Mouse (Mus musculus) G1E-ER4 (cell line): ENCODE results near the gene Hectd1. TPM values are rescaled to one million over a fixed set of nuclear protein-coding genes. Genes with fewer than 3 reads are reported as not detected.

Source experiments
- GATA1 ChIP-seq: IDR thresholded peaks from one replicate; pipeline ENCODE4 v1.8.0; 2012; ENCODE audit warnings: low read length, inconsistent platforms
- polyA plus RNA-seq: library from polyadenylated mRNA; stranded (reverse); fragments of >175 nt; gene quantifications from 2 replicates; pipeline ENCODE4 v1.2.3, GENCODE M21; 2012

Gene Hectd1
- polyA plus RNA-seq, 1 experiment = 24.1 TPM

DNA sequence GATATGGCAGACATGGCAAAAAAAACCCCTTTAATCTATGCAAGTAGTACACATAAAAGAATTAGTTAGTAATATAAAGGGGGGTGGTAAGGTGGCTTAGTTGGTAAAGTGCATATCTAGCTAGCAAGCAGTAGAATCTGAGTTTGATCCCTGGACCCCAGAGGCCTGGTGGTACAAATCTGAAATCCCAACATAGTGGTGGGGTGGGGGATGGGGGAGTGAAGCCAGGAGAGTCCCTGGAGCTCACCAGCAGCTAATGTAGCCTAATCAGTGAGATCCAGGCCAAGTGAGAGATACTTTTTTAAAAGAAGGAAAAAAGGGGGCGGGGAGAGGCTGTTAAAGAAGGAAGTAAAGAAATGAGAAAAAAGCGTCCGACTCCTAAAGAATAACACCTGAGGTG, 21.8 kb upstream of the Hectd1 start:
- TF ChIP-seq GATA1 = no peak

DNA sequence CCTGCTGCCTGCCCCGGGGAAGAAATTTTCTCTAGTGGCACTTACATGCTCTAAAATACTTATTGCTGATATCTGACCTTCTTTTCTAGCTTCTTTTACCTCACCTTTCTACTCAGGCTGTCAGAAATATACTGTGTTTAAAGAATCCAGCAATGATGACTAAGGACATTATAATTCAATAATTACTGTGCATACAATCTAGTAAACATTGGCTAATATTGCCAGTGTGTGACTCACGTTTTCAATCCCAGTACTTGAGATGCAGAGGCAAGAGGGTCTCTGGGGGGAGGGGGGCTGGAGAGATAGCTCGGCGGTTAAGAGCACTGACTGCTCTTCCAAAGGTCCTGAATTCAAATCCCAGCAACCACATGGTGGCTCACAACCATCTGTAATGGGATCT, 21.0 kb upstream of the Hectd1 start:
- TF ChIP-seq GATA1 = no peak

DNA sequence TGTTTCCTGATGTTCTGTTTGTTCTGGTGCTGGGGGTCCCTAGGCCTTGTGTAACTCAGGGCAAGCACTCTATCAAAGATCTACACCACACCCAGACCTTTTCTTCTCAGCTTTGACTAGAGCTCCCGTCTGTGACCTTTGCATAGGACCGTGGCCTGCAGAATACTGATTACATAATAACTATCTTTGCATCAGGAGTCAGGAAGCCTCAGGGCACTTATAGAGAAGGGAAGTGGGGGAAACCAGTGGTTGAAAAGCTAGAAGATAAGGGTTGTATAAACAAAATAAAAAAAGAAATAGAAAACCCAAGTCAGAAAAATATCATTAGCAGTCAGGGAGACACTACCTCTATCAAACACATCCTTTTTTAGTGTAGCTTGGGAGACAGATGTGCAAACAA, 20.6 kb upstream of the Hectd1 start:
- TF ChIP-seq GATA1 = peak; percentile 55

DNA sequence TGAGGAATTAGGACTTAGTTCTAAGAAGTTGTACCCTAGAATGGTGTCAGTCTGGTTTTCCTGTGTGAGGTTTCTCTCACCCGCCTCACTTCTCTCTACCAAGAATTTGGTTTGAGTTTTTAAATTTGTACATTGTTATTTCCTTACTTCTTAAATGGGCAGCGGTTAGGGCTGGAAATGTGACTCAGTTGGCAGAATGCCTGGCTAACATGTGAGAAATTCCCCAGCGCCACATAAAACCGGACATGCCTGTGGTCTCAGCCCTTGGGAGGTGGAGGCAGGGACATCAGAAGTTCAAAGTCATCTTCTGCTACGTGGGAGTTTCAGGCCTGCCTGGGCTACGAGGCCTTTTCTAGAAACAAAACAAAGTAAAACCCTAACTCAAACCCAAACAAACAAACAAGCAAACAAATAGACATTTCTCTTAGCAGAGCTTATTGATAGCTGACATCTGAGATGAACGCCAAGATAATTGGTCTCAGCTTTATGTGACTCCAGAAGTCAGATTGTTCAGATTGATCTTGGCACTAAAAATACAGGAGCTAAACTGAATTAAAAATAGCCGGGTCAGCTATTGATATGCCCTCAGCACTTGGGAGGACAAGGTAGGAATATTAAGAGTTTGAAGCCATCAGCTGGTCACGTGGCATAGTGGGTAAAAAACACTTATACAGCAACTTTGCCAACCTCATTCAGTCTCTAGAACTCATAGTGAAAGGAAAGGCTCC, 18.8 kb upstream of the Hectd1 start:
- no peak for TF ChIP-seq GATA1

DNA sequence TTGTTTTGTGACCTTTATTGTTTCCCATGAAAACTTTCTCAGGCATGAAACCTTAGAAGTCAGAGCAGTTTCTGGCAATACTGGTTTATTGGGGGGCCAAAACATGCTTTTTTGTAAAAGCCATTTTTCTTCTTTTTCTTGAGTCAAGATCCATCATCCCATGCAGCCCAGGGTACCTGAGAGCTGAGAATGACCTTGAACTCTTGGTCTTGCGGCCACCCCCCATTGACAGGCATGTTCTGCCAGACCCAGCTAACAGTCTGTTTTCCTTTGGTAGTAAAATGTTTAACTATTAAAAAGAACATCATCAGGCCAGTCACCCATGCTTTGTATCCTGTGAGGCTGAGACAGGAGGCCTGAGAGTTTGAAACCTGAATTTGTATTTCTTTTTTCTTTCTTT, 15.9 kb upstream of the Hectd1 start:
- TF ChIP-seq GATA1 = no peak

DNA sequence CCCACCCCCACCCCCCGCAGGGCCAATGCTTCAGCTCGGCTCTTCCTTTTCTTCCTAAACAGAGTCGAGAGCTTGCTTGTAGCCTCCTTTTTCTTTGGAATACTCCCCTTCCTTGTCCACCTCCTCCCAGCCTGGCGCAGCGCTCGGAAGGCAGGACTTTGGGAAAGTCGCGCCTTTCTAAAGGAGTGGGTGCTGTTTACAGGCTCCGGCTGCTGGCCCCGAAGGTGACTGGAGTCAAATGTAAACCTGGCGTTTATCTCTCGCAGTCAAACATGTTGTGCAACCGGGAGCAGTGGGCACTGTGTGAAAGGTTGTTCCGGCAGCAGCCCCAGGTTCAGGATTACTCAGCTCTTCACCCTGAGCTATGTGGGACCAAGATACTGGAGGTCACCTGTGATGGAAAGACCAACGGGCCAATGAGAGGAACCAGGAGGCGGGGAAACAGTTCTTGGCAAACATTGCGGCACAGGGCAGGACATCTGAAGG, 15.5 kb upstream of the Hectd1 start:
- TF ChIP-seq GATA1 = no peak

DNA sequence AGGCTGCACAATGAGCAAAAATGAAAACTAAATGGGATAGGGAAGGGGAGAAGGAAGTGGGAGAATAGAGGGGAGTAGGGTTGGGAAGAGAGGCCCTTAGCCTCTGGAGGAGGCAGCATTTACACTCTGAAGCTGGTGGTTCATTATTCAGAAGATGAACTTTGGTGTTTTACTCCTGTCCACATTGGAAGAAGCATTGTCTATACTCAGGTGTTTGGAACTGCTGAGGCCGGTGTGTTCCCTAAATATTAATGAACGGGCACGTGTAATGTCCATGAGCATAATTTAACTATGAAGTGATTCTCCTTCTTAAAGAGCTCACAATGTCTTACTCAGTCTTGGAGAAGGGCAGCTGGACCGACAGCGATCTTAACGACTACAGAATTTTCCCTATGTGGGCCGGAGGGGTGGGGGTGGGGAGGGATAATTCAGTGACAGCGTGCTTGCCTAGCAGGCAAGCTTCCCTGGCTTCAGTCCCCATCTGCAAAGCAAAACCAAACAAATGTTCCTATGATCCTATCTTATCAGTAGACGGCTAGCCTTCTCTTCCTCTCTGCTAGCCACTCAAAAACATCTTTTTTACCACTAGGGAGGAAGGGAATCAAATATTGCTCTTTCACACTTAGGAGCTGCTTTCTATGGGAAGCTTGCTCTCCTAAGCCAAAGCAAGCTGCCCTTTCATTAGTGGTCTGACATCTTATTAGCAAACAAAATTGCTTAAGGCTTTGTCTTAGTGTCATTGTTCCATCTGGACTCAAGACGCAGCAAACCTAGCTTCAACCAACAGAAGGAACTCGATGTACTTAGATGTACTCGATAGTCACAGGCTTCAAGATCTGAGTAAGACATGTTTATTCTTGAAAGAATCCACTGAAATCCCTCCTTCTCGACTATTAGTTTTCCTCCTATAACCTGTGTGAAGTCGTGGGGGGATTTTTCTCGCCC, 14.5 kb upstream of the Hectd1 start:
- no peak for TF ChIP-seq GATA1

DNA sequence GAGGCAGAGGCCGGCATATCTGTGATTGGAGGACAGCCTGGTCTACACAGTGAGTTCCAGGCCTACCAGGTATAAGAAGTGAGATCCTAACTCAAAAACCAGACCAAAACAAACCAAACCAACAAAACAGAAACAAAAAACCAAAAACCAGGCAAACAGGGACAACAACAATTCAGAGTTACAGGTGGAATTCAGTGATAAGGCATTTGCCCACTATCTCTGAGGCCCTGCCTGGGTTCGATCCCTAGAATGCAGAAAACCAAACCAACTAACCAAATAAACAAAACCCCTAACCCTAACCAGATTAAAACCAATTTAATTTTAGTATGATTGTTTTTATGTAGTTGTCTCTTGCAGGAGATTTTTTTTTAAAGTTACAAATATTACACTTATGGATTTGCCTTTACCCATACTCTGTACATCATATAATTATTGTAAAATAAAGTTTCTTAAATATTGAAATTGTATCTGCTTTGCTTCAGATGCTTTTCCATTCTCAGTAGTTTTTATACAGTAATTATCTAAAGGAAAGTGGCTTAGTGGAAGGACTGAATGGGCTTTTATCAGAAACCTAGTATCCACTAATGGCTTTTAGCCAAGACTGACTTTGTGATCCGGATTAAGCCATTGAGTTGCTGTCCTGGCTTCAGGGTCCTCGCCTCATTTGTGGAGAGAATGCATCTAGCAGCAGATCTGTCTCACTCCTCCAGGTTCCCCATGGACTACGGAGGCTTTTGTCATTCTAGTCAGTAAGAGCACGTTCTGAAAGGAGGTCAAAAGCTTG, 12.9 kb upstream of the Hectd1 start:
- no peak for TF ChIP-seq GATA1

DNA sequence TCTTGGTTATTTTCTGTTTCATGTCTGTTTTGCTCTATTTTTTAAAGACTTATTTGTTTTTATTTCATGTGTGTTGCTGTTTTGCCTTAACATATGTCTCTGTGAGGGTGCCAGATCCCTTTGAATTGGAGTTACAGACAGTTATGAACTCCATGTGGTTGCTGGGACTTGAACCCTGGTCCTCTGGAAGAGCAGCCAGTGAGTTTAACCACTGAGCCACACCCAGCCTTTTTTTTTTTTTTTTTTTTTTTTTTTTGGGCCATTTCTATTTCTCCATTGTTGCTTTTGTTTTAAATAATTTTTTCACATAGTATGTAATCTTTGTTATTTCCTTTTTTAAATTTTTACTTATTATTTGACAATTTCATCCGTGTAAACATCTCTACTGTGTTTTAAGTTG, 10.5 kb upstream of the Hectd1 start:
- TF ChIP-seq GATA1 = no peak

DNA sequence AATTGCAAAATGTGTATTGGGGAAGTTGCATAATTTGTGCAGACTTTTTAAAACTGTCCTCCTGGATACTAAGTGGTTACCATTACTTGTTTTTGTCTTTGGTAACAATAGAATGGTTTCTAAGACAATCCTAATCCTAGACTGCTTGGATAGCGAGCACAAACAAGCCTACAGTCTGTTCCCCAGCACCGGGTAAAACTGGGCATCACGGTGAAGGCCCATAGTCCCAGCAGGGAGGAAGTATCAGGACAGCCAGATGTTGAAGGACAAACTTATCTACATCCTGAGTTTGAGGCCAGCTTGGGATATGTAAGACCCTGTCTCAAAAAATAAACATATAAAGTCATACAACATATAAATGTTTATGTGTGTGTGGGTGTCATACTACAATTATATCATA, 5.9 kb upstream of the Hectd1 start:
- no peak for TF ChIP-seq GATA1

DNA sequence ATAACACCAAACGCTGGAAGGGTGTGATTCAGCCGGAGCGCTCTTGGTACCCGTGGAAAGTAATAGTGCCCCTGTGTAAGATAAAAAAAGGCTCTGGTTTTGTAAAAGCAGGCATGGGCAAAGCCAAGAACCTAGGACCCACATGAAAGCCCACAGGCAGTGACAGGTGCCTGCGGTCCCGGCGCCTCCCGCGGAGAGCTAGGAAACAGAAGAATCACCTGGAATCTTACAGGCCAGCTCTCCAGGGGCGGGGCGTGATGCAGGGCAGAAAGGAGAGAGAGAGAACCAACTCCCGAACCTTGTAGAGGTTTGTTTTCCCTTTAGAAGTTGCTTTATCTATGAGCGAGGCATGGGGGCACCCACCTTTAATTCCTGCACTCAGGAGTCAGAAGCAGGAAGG, 2.6 kb upstream of the Hectd1 start:
- no peak for TF ChIP-seq GATA1

DNA sequence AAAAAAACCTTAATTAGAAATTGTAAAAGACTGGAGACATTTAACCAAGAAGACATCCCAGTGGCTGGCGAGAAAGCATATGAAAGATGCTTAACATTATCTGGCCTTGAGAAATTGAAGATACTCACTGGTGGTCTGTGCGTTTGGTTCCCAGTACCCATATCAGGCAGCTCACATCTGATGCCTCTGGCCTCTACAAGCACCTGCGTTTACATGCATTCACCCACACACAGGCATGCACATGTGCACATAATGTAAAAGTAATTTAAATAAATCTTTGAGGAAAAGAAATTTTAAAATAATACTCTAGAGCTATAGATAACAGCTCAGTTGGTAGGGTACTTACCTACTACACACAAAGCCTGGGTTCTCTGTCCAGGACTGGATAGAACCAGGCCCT, 2.0 kb upstream of the Hectd1 start:
- TF ChIP-seq GATA1 = no peak

DNA sequence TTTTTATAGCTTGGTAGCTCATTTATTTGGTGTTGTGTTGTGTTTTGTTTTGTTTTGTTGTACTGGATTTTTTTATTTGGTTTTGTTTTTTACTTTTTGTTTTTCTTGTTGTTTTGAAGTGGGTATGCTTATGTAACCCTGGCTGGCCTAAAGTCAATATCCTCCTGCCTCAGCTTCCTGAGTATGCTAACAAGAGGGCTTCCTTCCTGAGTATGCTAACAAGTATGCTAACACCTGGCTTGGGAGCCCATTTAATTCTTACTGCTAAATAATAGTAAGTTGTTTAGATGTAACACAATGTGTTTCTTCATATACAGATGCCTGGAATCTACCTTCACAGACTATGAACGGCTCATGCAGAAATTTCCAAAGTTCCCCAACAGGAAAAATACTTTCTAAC, 1.3 kb upstream of the Hectd1 start:
- TF ChIP-seq GATA1 = no peak

DNA sequence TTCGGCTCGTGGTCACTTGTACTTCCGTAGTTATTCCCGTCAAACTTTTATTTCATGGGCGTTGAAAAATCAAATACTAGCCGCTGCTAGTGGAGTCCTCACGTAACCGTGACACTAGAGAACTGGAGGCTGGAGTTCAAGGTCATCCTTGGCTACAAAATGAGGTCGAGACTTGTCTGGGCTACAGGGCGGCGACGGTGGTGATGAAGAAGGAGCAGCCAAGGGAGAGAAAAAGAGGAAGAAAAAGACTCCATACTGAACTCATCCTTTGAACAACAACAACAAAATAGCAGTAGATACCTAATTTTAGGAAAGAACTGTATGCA, 704 bp upstream of the Hectd1 start:
- no peak for TF ChIP-seq GATA1

DNA sequence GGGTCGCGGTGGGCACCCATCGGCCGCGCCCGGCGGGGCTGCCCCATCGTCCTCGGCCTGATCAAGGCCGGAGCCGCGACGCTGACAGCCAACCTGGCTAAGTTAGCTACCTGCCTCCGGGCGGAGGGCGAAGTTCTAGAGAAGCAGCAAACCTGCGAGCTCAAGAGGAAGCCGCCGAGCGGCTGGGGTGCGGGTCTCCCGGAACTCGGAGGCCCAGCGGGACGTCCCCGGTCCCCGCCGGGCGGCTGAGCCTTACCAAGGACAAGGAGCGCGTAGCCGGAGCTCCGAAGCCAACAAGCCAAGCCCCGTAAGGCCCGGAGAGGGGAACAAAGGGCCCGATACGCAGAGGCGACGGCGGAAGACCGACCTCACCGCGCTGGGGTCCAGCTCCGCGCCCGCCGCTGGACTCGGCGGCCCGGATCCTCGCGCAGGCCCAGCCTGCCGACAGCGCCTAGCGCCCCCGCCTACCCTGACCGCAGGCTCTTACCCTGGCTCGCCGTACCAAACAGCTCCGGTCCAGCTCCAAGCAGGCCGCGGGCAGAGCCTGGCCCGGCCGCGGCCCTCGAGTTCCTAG, 533 bp downstream of the Hectd1 start:
- no peak for TF ChIP-seq GATA1
